In the genomic region with DNA sequence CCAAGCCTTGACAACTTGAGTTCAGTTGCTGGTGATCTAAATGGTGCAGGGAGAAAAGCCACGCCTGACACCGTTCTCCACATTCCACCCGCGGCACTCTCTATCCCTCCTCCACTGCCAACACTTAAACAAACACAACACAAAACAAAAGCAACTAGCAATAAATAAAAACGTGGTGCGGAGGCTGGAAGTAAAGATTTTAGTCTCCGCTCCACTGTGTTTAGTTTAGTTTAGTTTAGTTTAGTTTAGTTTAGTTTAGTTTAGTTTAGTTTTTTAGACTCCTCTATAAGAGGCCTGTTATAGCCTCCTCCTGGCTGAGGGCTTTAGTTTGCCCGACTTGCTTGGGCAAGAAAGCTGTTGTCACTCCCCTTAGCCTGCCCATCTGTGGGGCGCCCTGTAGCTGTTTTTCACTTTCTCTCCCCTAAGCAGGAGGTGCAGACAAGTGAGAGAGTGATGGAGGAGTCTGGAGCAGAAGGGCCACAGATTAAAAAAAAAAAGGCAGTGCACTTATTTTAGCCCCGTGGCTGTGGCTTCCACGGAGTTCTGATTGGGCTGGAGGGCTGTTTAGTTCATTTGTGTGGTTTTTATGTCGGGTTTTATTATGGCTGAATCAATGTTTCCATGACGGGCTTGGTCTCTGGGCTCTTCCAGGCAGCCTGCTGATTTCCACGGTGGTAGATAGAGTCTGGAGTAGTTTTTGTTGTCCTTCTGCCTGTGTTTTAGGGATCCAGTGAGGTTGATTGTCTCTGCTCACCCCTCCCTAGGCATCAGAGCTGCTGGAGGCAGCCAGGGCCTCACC, we compare ENCODE assay signal across 8 mouse cellular contexts. TPM values are rescaled to one million over a fixed set of nuclear protein-coding genes. Genes with fewer than 3 reads are reported as not detected.
DNase-seq lines count a peak whose midpoint lies in the region; ATAC-seq lines count a peak whose summit lies in the region.

No protein-coding gene starts in this region.

- no peak for ATAC-seq in lung, embryonic 15.5 days (ENCODE audit: borderline replicate concordance, extremely low read depth, low FRiP score, low TSS enrichment)
- ATAC-seq in forebrain, embryonic 15.5 days (replicated peaks): peak; percentile 14; the same call in 1 of the 2 replicates
- ATAC-seq in limb, embryonic 12.5 days (ENCODE audit: insufficient number of reproducible peaks, insufficient read depth, low FRiP score, low TSS enrichment, low read depth): no peak
- ATAC-seq in megakaryocyte progenitor cell, adult 5-6 weeks (replicated peaks; ENCODE audit: poor library complexity): no peak
- ATAC-seq in monocyte, adult 5-6 weeks (replicated peaks; ENCODE audit: insufficient number of reproducible peaks, low FRiP score, low TSS enrichment, poor library complexity, severe bottlenecking): no peak

- H3K4me1 ChIP-seq in lung, embryonic 15.5 days: peaks cover 17% of the 10 kb centered on the region
- H3K4me1 ChIP-seq in forebrain, embryonic 15.5 days: peaks cover 16% of the 10 kb centered on the region
- H3K4me1 ChIP-seq in limb, embryonic 12.5 days (replicated peaks): peaks cover 23% of the 10 kb centered on the region

- DNase-seq in lung, postnatal 4 days: no peak
- DNase-seq in skeletal muscle tissue, adult 2 months (ENCODE audit: low read depth, low spot score): peak; percentile 36
- DNase-seq in spleen, postnatal 36 days (ENCODE audit: low spot score in 2 of 2): no peak

- H3K4me3 ChIP-seq in lung, embryonic 15.5 days: peak overlapping the region; percentile 74
- peak overlapping the region; percentile 8; the same call in 1 of the 2 replicates for H3K4me3 ChIP-seq in forebrain, embryonic 15.5 days
- H3K4me3 ChIP-seq in limb, embryonic 12.5 days (replicated peaks): peak overlapping the region; percentile 65

- H3K27me3 ChIP-seq in lung, embryonic 15.5 days: no peaks in the 10 kb centered on the region
- no peaks in the 10 kb centered on the region for H3K27me3 ChIP-seq in forebrain, embryonic 15.5 days
- H3K27me3 ChIP-seq in limb, embryonic 12.5 days: no peaks in the 10 kb centered on the region

- no peaks in the 10 kb centered on the region for H3K36me3 ChIP-seq in lung, embryonic 15.5 days
- no peaks in the 10 kb centered on the region for H3K36me3 ChIP-seq in forebrain, embryonic 15.5 days
- peaks cover 3% of the 10 kb centered on the region; the same call in 1 of the 2 replicates for H3K36me3 ChIP-seq in limb, embryonic 12.5 days

- H3K4me2 ChIP-seq in lung, embryonic 15.5 days: peak overlapping the region; percentile 78
- H3K4me2 ChIP-seq in forebrain, embryonic 15.5 days (replicated peaks): peak overlapping the region; percentile 89
- peak overlapping the region; percentile 86 for H3K4me2 ChIP-seq in limb, embryonic 12.5 days

- peak overlapping the region; percentile 22 for H3K9ac ChIP-seq in lung, embryonic 15.5 days
- H3K9ac ChIP-seq in forebrain, embryonic 15.5 days (replicated peaks): peak overlapping the region; percentile 2; the same call in 1 of the 2 replicates
- peak overlapping the region; percentile 40 for H3K9ac ChIP-seq in limb, embryonic 12.5 days (replicated peaks)

- H3K9me3 ChIP-seq in lung, embryonic 15.5 days: no peaks in the 10 kb centered on the region
- H3K9me3 ChIP-seq in forebrain, embryonic 15.5 days: no peaks in the 10 kb centered on the region
- no peaks in the 10 kb centered on the region for H3K9me3 ChIP-seq in limb, embryonic 12.5 days

- WGBS in lung, embryonic 15.5 days: 19% methylated on average over 14 of the region's 14 CpGs
- WGBS in forebrain, embryonic 15.5 days: 16% methylated on average over 14 of the region's 14 CpGs
- WGBS in limb, embryonic 12.5 days: 16% methylated on average over 14 of the region's 14 CpGs

- H3K27ac ChIP-seq in lung, embryonic 15.5 days: peak overlapping the region; percentile 39
- 0 out of 2 replicates have a peak overlapping the region, but pooled peaks have one; percentile 38 for H3K27ac ChIP-seq in forebrain, embryonic 15.5 days (replicated peaks)
- peak overlapping the region; percentile 82 for H3K27ac ChIP-seq in limb, embryonic 12.5 days

RNA-seq across cellular contexts. Expression of a gene that starts 1.3 kb away (rescaled TPM):
- 6.6 and 8.4 TPM in 2 replicates for polyA plus RNA-seq in lung, embryonic 15.5 days (2015; fragmentation: Nextera tagmentation; extraction: Ambion mirVana)
- 1.9 and 2.5 TPM in 2 replicates for polyA plus RNA-seq in forebrain, embryonic 15.5 days (2015; fragmentation: Nextera tagmentation; extraction: Ambion mirVana)
- 4.8 and 6.1 TPM in 2 replicates for polyA plus RNA-seq in limb, embryonic 12.5 days (2016; fragmentation: Nextera tagmentation; extraction: Ambion mirVana)
- total RNA-seq in megakaryocyte progenitor cell, adult 5-6 weeks (2015): not detected in 2 replicates
- total RNA-seq in megakaryocyte progenitor cell, adult 5-6 weeks (2017): not detected in 2 replicates
- not detected in 3 replicates for total RNA-seq in monocyte, adult 5-6 weeks (2017)

Comparison
In these comparisons a context has a peak if more than half of its experiments do, and no peak if none do; other contexts are left out.
1. H3K4me3 ChIP-seq: peak in every context shown above with its lines; median percentile 74 in lung, embryonic 15.5 days; 65 in limb, embryonic 12.5 days; 8 in forebrain, embryonic 15.5 days.